Mouse (Mus musculus) midbrain, postnatal 0 days (tissue): ENCODE results near the gene Crebl2. TPM values are rescaled to one million over a fixed set of nuclear protein-coding genes. Genes with fewer than 3 reads are reported as not detected.

Experiments used
- ATAC-seq: fragments of 200-750 bp; cut with Nextera tagmentation; 2 replicates; pipeline ENCODE4 v1.8.0; 2017; ENCODE audit warnings: moderate number of reproducible peaks, mild to moderate bottlenecking, moderate TSS enrichment, moderate library complexity; ENCODE audit not compliant: low FRiP score
- DNase-seq: peaks from one replicate; pipeline ENCODE4 v3.0.0-alpha.2; 2015; ENCODE audit warnings: low spot score
- H3K27ac ChIP-seq: fragments of 300-500 bp; sonication (generic); 2 replicates; pipeline ENCODE4 v1.5.1; 2014; ENCODE audit warnings: low read depth, mild to moderate bottlenecking, low read length, mixed read lengths
- H3K27me3 ChIP-seq: fragments of 300-500 bp; sonication (generic); 2 replicates; pipeline ENCODE4 v1.6.1; 2014; ENCODE audit warnings: low read length, control low read depth, mixed read lengths; ENCODE audit not compliant: insufficient read depth
- H3K36me3 ChIP-seq: fragments of 300-500 bp; sonication (generic); 2 replicates; pipeline ENCODE4 v1.6.1; 2014; ENCODE audit warnings: low read length, control low read depth, mixed read lengths; ENCODE audit not compliant: insufficient read depth
- H3K4me1 ChIP-seq: fragments of 300-500 bp; sonication (generic); 2 replicates; pipeline ENCODE4 v1.6.1; 2014; ENCODE audit warnings: mild to moderate bottlenecking, control low read depth, antibody characterized with exemption, low read length, mixed read lengths; ENCODE audit not compliant: insufficient read depth
- H3K4me2 ChIP-seq: fragments of 300-500 bp; sonication (generic); 2 replicates; pipeline ENCODE4 v1.6.1; 2014; ENCODE audit warnings: low read depth, mild to moderate bottlenecking, low read length, mixed read lengths; ENCODE audit not compliant: poor library complexity, severe bottlenecking
- H3K4me3 ChIP-seq: fragments of 300-500 bp; sonication (generic); 2 replicates; pipeline ENCODE4 v1.5.1; 2014; ENCODE audit warnings: low read depth, mild to moderate bottlenecking, low read length, moderate library complexity
- H3K9ac ChIP-seq: fragments of 300-500 bp; sonication (generic); replicated peaks from 2 replicates; pipeline ENCODE4 v1.6.1; 2014; ENCODE audit warnings: mild to moderate bottlenecking, low read length, moderate library complexity, mixed read lengths; ENCODE audit not compliant: poor library complexity, severe bottlenecking
- H3K9me3 ChIP-seq: fragments of 300-500 bp; sonication (generic); 2 replicates; pipeline ENCODE4 v1.6.1; 2016; ENCODE audit warnings: low read length, control low read depth
- CTCF ChIP-seq: IDR thresholded peaks from 2 replicates; pipeline ENCODE4 v1.5.1; 2016; ENCODE audit warnings: antibody characterized with exemption, mild to moderate bottlenecking
- WGBS: fragments of 180-500 bp; shearing (Covaris S2); extraction: QIAGEN DNeasy Blood & Tissue Kit; methylation state at CpG from one replicate; pipeline ENCODE4 v1.1.7; 2014; 5-methylcytosine and 5-hydroxymethylcytosine counted together
- polyA plus RNA-seq: library from polyadenylated mRNA; unstranded; fragments of >200 nt; fragmentation: Nextera tagmentation; extraction: Ambion mirVana; gene quantifications from 2 replicates; pipeline ENCODE4 v1.2.1, GENCODE M21; 2015
- total RNA-seq: library from RNA; depleted of rRNA; stranded (reverse); fragments of >200 nt; gene quantifications from 2 replicates; pipeline ENCODE4 v1.2.3, GENCODE M21; 2014

Crebl2 gene
- total and polyA plus RNA-seq, 2 experiments from 2014 or later: 3.5 to 10.0 TPM

DNA sequence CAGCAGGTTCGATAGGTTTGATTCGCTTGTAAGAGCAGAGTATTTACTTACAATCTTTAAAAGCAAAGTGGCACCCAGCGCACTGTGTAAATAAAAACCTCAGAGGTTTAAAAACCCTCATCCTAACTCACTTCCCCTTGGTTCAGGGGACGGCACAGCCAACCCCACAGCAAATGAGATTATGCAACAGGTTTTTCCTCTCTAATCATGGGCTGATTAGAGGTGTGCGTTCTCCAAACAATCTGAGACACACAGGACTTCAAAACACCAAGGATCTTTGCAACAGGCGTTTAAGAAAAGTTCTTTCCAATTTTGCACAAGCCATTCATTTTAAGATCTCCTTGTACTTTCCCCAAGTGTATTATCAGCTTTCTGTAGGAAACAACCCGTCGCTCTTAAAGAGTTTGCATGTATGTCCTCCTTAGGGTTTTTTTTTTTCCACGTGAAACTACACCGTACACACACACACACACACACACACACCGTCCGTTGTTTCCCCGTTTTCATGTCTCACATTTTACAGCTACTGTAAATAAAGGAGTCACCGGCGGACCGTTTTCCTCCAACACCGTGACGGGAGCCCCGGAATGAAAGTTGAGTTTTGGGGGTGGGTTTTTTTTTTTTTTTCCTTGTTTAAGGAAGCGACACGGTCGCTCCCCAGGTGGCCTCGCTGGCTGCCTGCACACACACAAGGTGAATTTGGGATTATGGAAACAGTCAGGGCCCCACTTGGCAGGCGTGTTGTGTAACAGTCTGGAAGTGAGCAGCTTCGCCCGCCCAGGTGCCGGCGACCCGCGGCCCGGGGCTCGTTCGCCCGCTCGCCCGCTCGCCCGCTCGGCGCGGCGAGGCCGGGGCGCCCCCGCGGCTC lies 38.5 kb upstream of the Crebl2 start:
- no peak for ATAC-seq
- Histone ChIP-seq H3K4me1 (0 out of 2 replicates have a peak, but pooled peaks cover 6% of the 10 kb centered on the region), H3K9me3 (no peaks in the 10 kb centered on the region), H3K4me3 (peak overlapping the region; percentile 72), H3K9ac (peak overlapping the region; percentile 78), H3K27ac (peak overlapping the region; percentile 65), H3K27me3 (no peaks in the 10 kb centered on the region; the same call in 1 of the 2 replicates), H3K36me3 (no peaks in the 10 kb centered on the region), H3K4me2 (peak overlapping the region; percentile 90)
- TF ChIP-seq CTCF: no peak
- 2% methylated on average over 36 of the region's 46 CpGs for WGBS
- peak; percentile 26 for DNase-seq

- H3K36me3 ChIP-seq: no peaks in the 10 kb centered on the region
- H3K4me1 ChIP-seq: 0 out of 2 replicates have a peak, but pooled peaks cover 6% of the 10 kb centered on the region
- H3K27ac ChIP-seq: peak within 1 kb of the TSS; percentile 65
- H3K27me3 ChIP-seq: no peaks in the 10 kb centered on the region; the same call in 1 of the 2 replicates
- H3K9me3 ChIP-seq: no peaks in the 10 kb centered on the region
- peak within 1 kb of the TSS; percentile 78 for H3K9ac ChIP-seq
- peak; percentile 84 for ATAC-seq
- H3K4me3 ChIP-seq: peak within 1 kb of the TSS; percentile 72
- peak; percentile 93 for DNase-seq
- WGBS: under 1% methylated on average over 82 of the region's 108 CpGs
- no peak for TF ChIP-seq CTCF
- peak within 1 kb of the TSS; percentile 90 for H3K4me2 ChIP-seq
These were observed 37.6 kb upstream of the Crebl2 start, which contains the start of gene Dusp16 for GRCm38 (mm10) chr6:134792141-134793045. Gene Dusp16 (minus strand): TSS chr6:134792625.

GRCm38 (mm10) chr6:134793046-134793806 lies 36.7 kb upstream of the Crebl2 start:
- no peak for TF ChIP-seq CTCF
- Histone ChIP-seq H3K4me2 (peak overlapping the region; percentile 90), H3K4me1 (0 out of 2 replicates have a peak, but pooled peaks cover 6% of the 10 kb centered on the region), H3K4me3 (peak overlapping the region; percentile 72), H3K9me3 (no peaks in the 10 kb centered on the region), H3K27ac (no peak overlapping the region), H3K9ac (peak overlapping the region; percentile 78), H3K27me3 (no peaks in the 10 kb centered on the region; the same call in 1 of the 2 replicates), H3K36me3 (no peaks in the 10 kb centered on the region)
- 45% methylated on average over 21 of the region's 21 CpGs for WGBS
- no peak for DNase-seq
- ATAC-seq: no peak

DNA sequence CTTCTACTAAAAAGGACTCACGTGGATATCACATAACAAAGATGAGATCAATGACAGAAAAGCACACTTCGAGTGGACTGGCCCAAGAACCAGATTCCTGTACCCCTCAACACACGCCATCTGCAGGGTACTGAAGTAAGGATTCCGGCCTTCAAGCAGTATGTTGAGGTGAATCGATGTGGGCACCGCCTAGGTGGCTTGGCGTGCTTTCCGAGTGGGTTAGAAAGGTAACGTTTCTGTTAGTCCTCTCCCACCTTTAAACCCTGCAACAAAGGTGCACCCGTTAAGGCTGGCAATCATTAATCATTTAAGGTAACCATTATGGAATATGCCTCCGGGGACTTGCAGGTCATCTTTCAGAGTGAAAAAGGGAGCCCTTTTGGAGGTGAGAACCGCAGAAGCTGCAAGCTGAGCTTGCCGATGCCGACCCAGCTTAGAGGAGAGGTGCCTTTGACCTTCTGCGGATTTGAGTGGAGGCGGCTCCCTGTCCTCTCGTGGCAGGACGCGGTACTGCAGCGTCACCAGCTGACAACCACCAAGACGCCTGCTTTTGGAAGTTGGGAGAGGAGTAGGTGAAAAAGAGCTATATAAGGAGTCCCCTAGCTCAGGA lies 35.9 kb upstream of the Crebl2 start:
- peak overlapping the region; percentile 32 for H3K4me2 ChIP-seq
- no peaks in the 10 kb centered on the region; the same call in 1 of the 2 replicates for H3K27me3 ChIP-seq
- no peaks in the 10 kb centered on the region for H3K36me3 ChIP-seq
- WGBS: 21% methylated on average over 21 of the region's 21 CpGs
- H3K4me3 ChIP-seq: 0 out of 2 replicates have a peak overlapping the region, but pooled peaks have one; percentile 8
- peak; percentile 73 for DNase-seq
- H3K4me1 ChIP-seq: 0 out of 2 replicates have a peak, but pooled peaks cover 6% of the 10 kb centered on the region
- peak; percentile 84 for TF ChIP-seq CTCF
- no peak overlapping the region for H3K9ac ChIP-seq
- no peak overlapping the region for H3K27ac ChIP-seq
- no peaks in the 10 kb centered on the region for H3K9me3 ChIP-seq
- no peak for ATAC-seq

DNA sequence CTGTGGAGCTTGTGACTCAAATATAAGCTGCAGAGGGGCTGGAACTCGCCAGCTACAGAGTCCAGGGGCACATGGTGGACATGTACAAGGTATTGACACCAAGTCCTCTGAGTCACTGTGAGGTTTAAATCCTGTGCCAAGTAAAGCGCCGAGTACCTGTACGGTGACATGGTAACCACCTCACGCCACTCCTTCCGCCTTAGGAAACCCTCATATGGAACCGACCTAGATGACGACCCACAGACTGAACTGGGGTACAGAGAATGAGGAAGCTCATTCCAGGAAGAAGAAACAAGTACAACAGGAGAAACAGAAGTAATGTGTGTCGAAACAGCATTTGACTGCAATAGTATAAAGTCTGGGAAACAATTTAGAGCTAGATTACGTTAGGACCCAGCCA lies 33.7 kb upstream of the Crebl2 start:
- H3K9me3 ChIP-seq: no peaks in the 10 kb centered on the region
- no peak for TF ChIP-seq CTCF
- H3K9ac ChIP-seq: no peak overlapping the region
- WGBS: 90% methylated on average over 10 of the region's 10 CpGs
- H3K4me3 ChIP-seq: no peak overlapping the region
- H3K4me2 ChIP-seq: no peak overlapping the region
- no peak overlapping the region for H3K27ac ChIP-seq
- H3K27me3 ChIP-seq: no peaks in the 10 kb centered on the region; the same call in 1 of the 2 replicates
- 0 out of 2 replicates have a peak, but pooled peaks cover 6% of the 10 kb centered on the region for H3K4me1 ChIP-seq
- DNase-seq (no peak), ATAC-seq (no peak)
- no peaks in the 10 kb centered on the region for H3K36me3 ChIP-seq
